Mouse (Mus musculus): ENCODE measurements around the gene Cep57. TPM values are rescaled to one million over a fixed set of nuclear protein-coding genes. Genes with fewer than 3 reads are reported as not detected.

Gene Cep57
- total RNA-seq, 1 experiment = 49.9 TPM

GRCm38 (mm10) chr9:13820774-13821173 is 6.1 kb downstream of the Cep57 start:
- DNase-seq (ENCODE audit: low read depth, low spot score) = no peak
- Histone ChIP-seq H3K27ac (ENCODE audit: insufficient read depth, low read depth, low read length, poor library complexity, severe bottlenecking) (no peak overlapping the region), H3K4me3 (ENCODE audit: insufficient read depth in 1 of 2, low read depth in 1 of 2, low read length in 2 of 2, poor library complexity in 1 of 2, severe bottlenecking in 1 of 2) (no peak overlapping the region), H3K4me1 (ENCODE audit: control insufficient read depth in 2 of 2, insufficient read depth in 2 of 2, low read length in 2 of 2, poor library complexity in 1 of 2) (peaks cover 3% of the 10 kb centered on the region in 2 experiments; a peak in 1 of 4 replicates), H3K36me3 (ENCODE audit: control insufficient read depth, insufficient read depth, low read length, poor library complexity, severe bottlenecking) (peaks cover 27% of the 10 kb centered on the region), H3K9ac (ENCODE audit: insufficient read depth, low read depth, low read length, poor library complexity, severe bottlenecking) (no peak overlapping the region), H3K9me3 (ENCODE audit: control insufficient read depth, insufficient read depth, low read depth, low read length) (no peaks in the 10 kb centered on the region)
- in situ Hi-C loops (cut with MboI; ENCODE audit: low sequenced_read_pairs in 2 of 2, unreplicated experiment in 2 of 2) = no loop called here
- no peak for TF ChIP-seq HCFC1 (IDR thresholded peaks at IDR 0.05; ENCODE audit: borderline replicate concordance, insufficient read depth, low read length)
- no peak for TF ChIP-seq CHD2 (IDR thresholded peaks at IDR 0.05; ENCODE audit: low read depth, low read length)
- no peak for TF ChIP-seq ZNF384 (IDR thresholded peaks at IDR 0.05; ENCODE audit: low read depth, low read length)
- no peak for TF ChIP-seq MAFK (IDR thresholded peaks at IDR 0.05; ENCODE audit: insufficient read depth, low read depth, low read length)
- TF ChIP-seq ZC3H11A (IDR thresholded peaks at IDR 0.05; ENCODE audit: borderline replicate concordance, low read depth, low read length) = no peak

DNA sequence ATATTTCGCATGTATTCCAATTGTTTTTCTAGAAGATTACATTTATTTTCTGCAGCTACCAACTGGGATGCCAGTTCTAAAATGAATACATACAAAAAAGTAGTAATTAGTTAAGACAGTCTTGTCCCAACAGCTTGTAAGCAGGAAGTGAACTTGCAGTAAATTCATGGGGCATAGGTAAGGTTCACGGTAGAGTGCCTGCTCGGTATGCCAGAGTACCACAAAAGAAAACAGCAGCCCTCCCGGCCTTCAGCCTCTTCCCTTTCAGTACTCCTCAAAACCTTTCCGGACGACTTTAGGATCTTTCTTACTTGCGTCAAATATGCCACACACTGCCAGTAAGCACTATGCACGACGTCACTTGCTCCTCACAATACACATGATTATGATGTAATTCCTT is 8.5 kb downstream of the Cep57 start:
- no peak overlapping the region for H3K9ac ChIP-seq (ENCODE audit: insufficient read depth, low read depth, low read length, poor library complexity, severe bottlenecking)
- H3K9me3 ChIP-seq (ENCODE audit: control insufficient read depth, insufficient read depth, low read depth, low read length) = no peaks in the 10 kb centered on the region
- peaks cover 0 to 3% of the 10 kb centered on the region in 2 experiments; a peak in 1 of 4 replicates for H3K4me1 ChIP-seq (ENCODE audit: control insufficient read depth in 2 of 2, insufficient read depth in 2 of 2, low read length in 2 of 2, poor library complexity in 1 of 2)
- peaks cover 35% of the 10 kb centered on the region for H3K36me3 ChIP-seq (ENCODE audit: control insufficient read depth, insufficient read depth, low read length, poor library complexity, severe bottlenecking)
- H3K4me3 ChIP-seq (ENCODE audit: insufficient read depth in 1 of 2, low read depth in 1 of 2, low read length in 2 of 2, poor library complexity in 1 of 2, severe bottlenecking in 1 of 2) = no peak overlapping the region
- in situ Hi-C loops (cut with MboI; ENCODE audit: low sequenced_read_pairs in 2 of 2, unreplicated experiment in 2 of 2) = no loop called here
- no peak for DNase-seq (ENCODE audit: low read depth, low spot score)
- H3K27ac ChIP-seq (ENCODE audit: insufficient read depth, low read depth, low read length, poor library complexity, severe bottlenecking) = no peak overlapping the region
- TF ChIP-seq ZC3H11A (IDR thresholded peaks at IDR 0.05; ENCODE audit: borderline replicate concordance, low read depth, low read length) (no peak), MAFK (IDR thresholded peaks at IDR 0.05; ENCODE audit: insufficient read depth, low read depth, low read length) (no peak), CHD2 (IDR thresholded peaks at IDR 0.05; ENCODE audit: low read depth, low read length) (no peak), ZNF384 (IDR thresholded peaks at IDR 0.05; ENCODE audit: low read depth, low read length) (no peak)

DNA sequence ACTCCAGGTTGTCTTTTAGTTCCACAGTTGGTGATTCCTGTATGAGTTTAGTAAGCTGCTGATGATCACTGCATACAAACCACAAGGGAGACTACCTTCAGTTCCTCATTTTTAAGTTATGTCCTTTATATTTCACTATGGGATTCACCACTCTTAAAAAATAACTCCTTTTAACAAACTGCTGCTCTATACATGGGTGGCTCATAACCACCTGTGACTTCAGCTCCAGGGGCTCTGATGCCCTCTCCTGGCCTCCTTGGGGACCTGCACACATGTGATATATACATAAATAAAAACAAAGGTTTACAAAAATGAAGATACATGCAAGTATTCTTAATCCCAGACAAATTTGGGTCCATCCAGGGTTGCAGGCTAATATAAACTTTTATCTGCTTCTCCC is 17.0 kb downstream of the Cep57 start:
- no peak for DNase-seq (ENCODE audit: low read depth, low spot score)
- in situ Hi-C loops (cut with MboI; ENCODE audit: low sequenced_read_pairs in 2 of 2, unreplicated experiment in 2 of 2) = no loop called here
- no peak overlapping the region for H3K4me3 ChIP-seq (ENCODE audit: insufficient read depth in 1 of 2, low read depth in 1 of 2, low read length in 2 of 2, poor library complexity in 1 of 2, severe bottlenecking in 1 of 2)
- no peak overlapping the region for H3K27ac ChIP-seq (ENCODE audit: insufficient read depth, low read depth, low read length, poor library complexity, severe bottlenecking)
- no peaks in the 10 kb centered on the region for H3K4me1 ChIP-seq (ENCODE audit: control insufficient read depth in 2 of 2, insufficient read depth in 2 of 2, low read length in 2 of 2, poor library complexity in 1 of 2)
- no peaks in the 10 kb centered on the region for H3K9me3 ChIP-seq (ENCODE audit: control insufficient read depth, insufficient read depth, low read depth, low read length)
- no peak for TF ChIP-seq HCFC1 (IDR thresholded peaks at IDR 0.05; ENCODE audit: borderline replicate concordance, insufficient read depth, low read length)
- TF ChIP-seq MAFK (IDR thresholded peaks at IDR 0.05; ENCODE audit: insufficient read depth, low read depth, low read length) = no peak
- no peak for TF ChIP-seq CHD2 (IDR thresholded peaks at IDR 0.05; ENCODE audit: low read depth, low read length)
- no peak for TF ChIP-seq ZC3H11A (IDR thresholded peaks at IDR 0.05; ENCODE audit: borderline replicate concordance, low read depth, low read length)
- TF ChIP-seq ZNF384 (IDR thresholded peaks at IDR 0.05; ENCODE audit: low read depth, low read length) = no peak
- peaks cover 24% of the 10 kb centered on the region for H3K36me3 ChIP-seq (ENCODE audit: control insufficient read depth, insufficient read depth, low read length, poor library complexity, severe bottlenecking)
- H3K9ac ChIP-seq (ENCODE audit: insufficient read depth, low read depth, low read length, poor library complexity, severe bottlenecking) = no peak overlapping the region

- Histone ChIP-seq H3K4me1 (ENCODE audit: control insufficient read depth in 2 of 2, insufficient read depth in 2 of 2, low read length in 2 of 2, poor library complexity in 1 of 2) (no peaks in the 10 kb centered on the region), H3K36me3 (ENCODE audit: control insufficient read depth, insufficient read depth, low read length, poor library complexity, severe bottlenecking) (peaks cover 21% of the 10 kb centered on the region), H3K27ac (ENCODE audit: insufficient read depth, low read depth, low read length, poor library complexity, severe bottlenecking) (no peak overlapping the region), H3K9ac (ENCODE audit: insufficient read depth, low read depth, low read length, poor library complexity, severe bottlenecking) (no peak overlapping the region), H3K4me3 (ENCODE audit: insufficient read depth in 1 of 2, low read depth in 1 of 2, low read length in 2 of 2, poor library complexity in 1 of 2, severe bottlenecking in 1 of 2) (no peak overlapping the region), H3K9me3 (ENCODE audit: control insufficient read depth, insufficient read depth, low read depth, low read length) (no peaks in the 10 kb centered on the region)
- DNase-seq (ENCODE audit: low read depth, low spot score) = no peak
- in situ Hi-C loops (cut with MboI; ENCODE audit: low sequenced_read_pairs in 2 of 2, unreplicated experiment in 2 of 2) = no loop called here
- no peak for TF ChIP-seq HCFC1 (IDR thresholded peaks at IDR 0.05; ENCODE audit: borderline replicate concordance, insufficient read depth, low read length)
- no peak for TF ChIP-seq CHD2 (IDR thresholded peaks at IDR 0.05; ENCODE audit: low read depth, low read length)
- TF ChIP-seq ZC3H11A (IDR thresholded peaks at IDR 0.05; ENCODE audit: borderline replicate concordance, low read depth, low read length) = no peak
- TF ChIP-seq ZNF384 (IDR thresholded peaks at IDR 0.05; ENCODE audit: low read depth, low read length) = no peak
- TF ChIP-seq MAFK (IDR thresholded peaks at IDR 0.05; ENCODE audit: insufficient read depth, low read depth, low read length) = no peak
Observed at GRCm38 (mm10) chr9:13807657-13808056, 19.2 kb downstream of the Cep57 start.

GRCm38 (mm10) chr9:13806854-13807253 is 20.1 kb downstream of the Cep57 start:
- TF ChIP-seq ZNF384 (IDR thresholded peaks at IDR 0.05; ENCODE audit: low read depth, low read length) (no peak), HCFC1 (IDR thresholded peaks at IDR 0.05; ENCODE audit: borderline replicate concordance, insufficient read depth, low read length) (no peak), CHD2 (IDR thresholded peaks at IDR 0.05; ENCODE audit: low read depth, low read length) (no peak), MAFK (IDR thresholded peaks at IDR 0.05; ENCODE audit: insufficient read depth, low read depth, low read length) (no peak), ZC3H11A (IDR thresholded peaks at IDR 0.05; ENCODE audit: borderline replicate concordance, low read depth, low read length) (no peak)
- H3K36me3 ChIP-seq (ENCODE audit: control insufficient read depth, insufficient read depth, low read length, poor library complexity, severe bottlenecking) = peaks cover 16% of the 10 kb centered on the region
- H3K4me1 ChIP-seq (ENCODE audit: control insufficient read depth in 2 of 2, insufficient read depth in 2 of 2, low read length in 2 of 2, poor library complexity in 1 of 2) = no peaks in the 10 kb centered on the region
- no peak overlapping the region for H3K4me3 ChIP-seq (ENCODE audit: insufficient read depth in 1 of 2, low read depth in 1 of 2, low read length in 2 of 2, poor library complexity in 1 of 2, severe bottlenecking in 1 of 2)
- in situ Hi-C loops (cut with MboI; ENCODE audit: low sequenced_read_pairs in 2 of 2, unreplicated experiment in 2 of 2) = no loop called here
- no peak overlapping the region for H3K27ac ChIP-seq (ENCODE audit: insufficient read depth, low read depth, low read length, poor library complexity, severe bottlenecking)
- DNase-seq (ENCODE audit: low read depth, low spot score) = no peak
- H3K9ac ChIP-seq (ENCODE audit: insufficient read depth, low read depth, low read length, poor library complexity, severe bottlenecking) = no peak overlapping the region
- H3K9me3 ChIP-seq (ENCODE audit: control insufficient read depth, insufficient read depth, low read depth, low read length) = no peaks in the 10 kb centered on the region
